ENCODE assay signal across 8 mouse cellular contexts in the genomic region with DNA sequence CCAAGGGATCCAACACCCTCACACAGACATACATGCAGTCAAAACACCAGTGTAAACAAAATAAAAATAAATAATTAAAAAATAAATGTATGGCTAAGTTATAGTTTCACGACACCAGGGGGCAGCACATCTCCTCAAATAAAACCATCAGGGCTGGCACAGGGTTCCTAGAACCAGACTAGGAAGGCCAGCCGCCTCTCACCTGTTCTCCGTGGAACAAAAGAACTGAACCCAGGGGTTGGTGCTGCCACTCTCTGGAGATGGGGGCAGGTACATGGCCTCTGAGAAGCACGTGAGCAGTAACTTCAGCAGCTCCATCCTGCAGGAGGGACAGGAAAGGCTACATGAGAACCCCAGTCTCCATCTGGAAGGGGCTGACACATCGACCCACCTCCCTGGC. TPM values are rescaled to one million over a fixed set of nuclear protein-coding genes. Genes with fewer than 3 reads are reported as not detected.
DNase-seq lines count a peak whose midpoint lies in the region; ATAC-seq and TF ChIP-seq lines count a peak whose summit lies in the region.

No protein-coding gene starts in this region.

- peak; percentile 80 to 83 for DNase-seq in B cell, adult 2 months
- peak; percentile 74 for DNase-seq in T-cell, adult 2 months (ENCODE audit: low spot score)
- DNase-seq in retina, embryonic 14.5 days (ENCODE audit: low spot score): peak; percentile 87
- peak; percentile 49 for DNase-seq in urinary bladder, adult 2 months (ENCODE audit: low spot score)

- ATAC-seq in granulocyte monocyte progenitor cell, adult 5-6 weeks (replicated peaks; ENCODE audit: poor library complexity, severe bottlenecking): peak; percentile 33; the same call in 1 of the 2 replicates
- ATAC-seq in kidney, embryonic 16.5 days (ENCODE audit: low FRiP score, low TSS enrichment): peak; percentile 37; the same call in 1 of the 2 replicates
- peak; percentile 39; the same call in 1 of the 2 replicates for ATAC-seq in lung, embryonic 16.5 days (ENCODE audit: low read depth)

- H3K36me3 ChIP-seq in kidney, embryonic 16.5 days (ENCODE audit: insufficient read depth, low read length): no peaks in the 10 kb centered on the region
- H3K36me3 ChIP-seq in lung, embryonic 16.5 days (ENCODE audit: control insufficient read depth, insufficient read depth, low read length): no peaks in the 10 kb centered on the region

- WGBS in kidney, embryonic 16.5 days: 17% methylated on average over 5 of the region's 5 CpGs
- 12% methylated on average over 5 of the region's 5 CpGs for WGBS in lung, embryonic 16.5 days

- H3K27ac ChIP-seq in cortical plate, adult 2 months (ENCODE audit: insufficient read depth, low read length): no peak overlapping the region
- no peak overlapping the region for H3K27ac ChIP-seq in kidney, embryonic 16.5 days (ENCODE audit: low read length)
- no peak overlapping the region for H3K27ac ChIP-seq in lung, embryonic 16.5 days (ENCODE audit: low read length)

- 0 out of 2 replicates have a peak overlapping the region, but pooled peaks have one; percentile 23 for H3K9ac ChIP-seq in kidney, embryonic 16.5 days (replicated peaks; ENCODE audit: low read length)
- no peak overlapping the region for H3K9ac ChIP-seq in lung, embryonic 16.5 days (ENCODE audit: low read length)

- no peak overlapping the region for H3K4me3 ChIP-seq in cortical plate, adult 2 months (ENCODE audit: insufficient read depth, low read length)
- H3K4me3 ChIP-seq in kidney, embryonic 16.5 days (ENCODE audit: low read length): no peak overlapping the region
- no peak overlapping the region for H3K4me3 ChIP-seq in lung, embryonic 16.5 days (ENCODE audit: low read length)

- no peak overlapping the region for H3K4me2 ChIP-seq in kidney, embryonic 16.5 days (replicated peaks; ENCODE audit: low read depth, low read length)
- no peak overlapping the region for H3K4me2 ChIP-seq in lung, embryonic 16.5 days (ENCODE audit: low read depth, low read length)

- no peaks in the 10 kb centered on the region for H3K9me3 ChIP-seq in kidney, embryonic 16.5 days (ENCODE audit: low read length)
- no peaks in the 10 kb centered on the region for H3K9me3 ChIP-seq in lung, embryonic 16.5 days (ENCODE audit: control insufficient read depth, low read length)

- TF ChIP-seq POLR2A in cortical plate, adult 2 months (IDR thresholded peaks at IDR 0.05; ENCODE audit: extremely low read depth, insufficient read depth, low read length): no peak

- peaks cover 7% of the 10 kb centered on the region for H3K27me3 ChIP-seq in kidney, embryonic 16.5 days (ENCODE audit: insufficient read depth, low read length)
- no peaks in the 10 kb centered on the region; the same call in 1 of the 2 replicates for H3K27me3 ChIP-seq in lung, embryonic 16.5 days (ENCODE audit: control insufficient read depth, insufficient read depth, low read depth, low read length)

- TF ChIP-seq CTCF in cortical plate, adult 2 months (IDR thresholded peaks at IDR 0.05; ENCODE audit: extremely low read depth, insufficient read depth, low read length): peak; percentile 54; the same call in 1 of the 2 replicates

- no peaks in the 10 kb centered on the region for H3K4me1 ChIP-seq in cortical plate, adult 2 months (ENCODE audit: control insufficient read depth, insufficient read depth, low read length)
- H3K4me1 ChIP-seq in kidney, embryonic 16.5 days (ENCODE audit: insufficient read depth, low read length): peaks cover 10% of the 10 kb centered on the region
- H3K4me1 ChIP-seq in lung, embryonic 16.5 days (replicated peaks; ENCODE audit: control insufficient read depth, insufficient read depth, low read length): peaks cover 14% of the 10 kb centered on the region

RNA-seq across cellular contexts. Expression of gene Hid1, which starts 9.1 kb away (rescaled TPM):
- polyA plus RNA-seq in cortical plate, adult 2 months (2012; rRNA removed): 102 and 103 TPM in 2 replicates
- not detected in 2 replicates for total RNA-seq in granulocyte monocyte progenitor cell, adult 5-6 weeks (2014; fragmentation: Nextera tagmentation)
- not detected in 2 replicates for total RNA-seq in granulocyte monocyte progenitor cell, adult 5-6 weeks (2017)
- polyA plus RNA-seq in kidney, embryonic 16.5 days (2015; fragmentation: Nextera tagmentation; extraction: Ambion mirVana): 7.9 and 8.6 TPM in 2 replicates
- 19.1 and 20.2 TPM in 2 replicates for polyA plus RNA-seq in lung, embryonic 16.5 days (2015; fragmentation: Nextera tagmentation; extraction: Ambion mirVana)
- 28.4 and 30.5 TPM in 2 replicates for polyA plus RNA-seq in urinary bladder, adult 2 months (2012; rRNA removed)

RNA-seq across cellular contexts. Expression of gene Cdr2l, which starts 23.2 kb away (rescaled TPM):
- 20.6 and 21.5 TPM in 2 replicates for polyA plus RNA-seq in cortical plate, adult 2 months (2012; rRNA removed)
- total RNA-seq in granulocyte monocyte progenitor cell, adult 5-6 weeks (2014; fragmentation: Nextera tagmentation): 0.68 TPM in 1 of 2 replicates, not detected in the other
- total RNA-seq in granulocyte monocyte progenitor cell, adult 5-6 weeks (2017): 0.67 TPM in 1 of 2 replicates, not detected in the other
- polyA plus RNA-seq in kidney, embryonic 16.5 days (2015; fragmentation: Nextera tagmentation; extraction: Ambion mirVana): 7.9 and 10.2 TPM in 2 replicates
- polyA plus RNA-seq in lung, embryonic 16.5 days (2015; fragmentation: Nextera tagmentation; extraction: Ambion mirVana): 11.5 and 12.0 TPM in 2 replicates
- polyA plus RNA-seq in urinary bladder, adult 2 months (2012; rRNA removed): 10.8 and 11.9 TPM in 2 replicates

RNA-seq across cellular contexts. Expression of gene Otop3, which starts 23.9 kb away (rescaled TPM):
- 0.06 TPM in 1 of 2 replicates, not detected in the other for polyA plus RNA-seq in cortical plate, adult 2 months (2012; rRNA removed)
- total RNA-seq in granulocyte monocyte progenitor cell, adult 5-6 weeks (2014; fragmentation: Nextera tagmentation): not detected in 2 replicates
- not detected in 2 replicates for total RNA-seq in granulocyte monocyte progenitor cell, adult 5-6 weeks (2017)
- not detected in 2 replicates for polyA plus RNA-seq in kidney, embryonic 16.5 days (2015; fragmentation: Nextera tagmentation; extraction: Ambion mirVana)
- not detected in 2 replicates for polyA plus RNA-seq in lung, embryonic 16.5 days (2015; fragmentation: Nextera tagmentation; extraction: Ambion mirVana)
- not detected in 2 replicates for polyA plus RNA-seq in urinary bladder, adult 2 months (2012; rRNA removed)

RNA-seq across cellular contexts. Expression of gene Ush1g, which starts 36.6 kb away (rescaled TPM):
- polyA plus RNA-seq in cortical plate, adult 2 months (2012; rRNA removed): 0.40 and 0.44 TPM in 2 replicates
- total RNA-seq in granulocyte monocyte progenitor cell, adult 5-6 weeks (2014; fragmentation: Nextera tagmentation): not detected in 2 replicates
- total RNA-seq in granulocyte monocyte progenitor cell, adult 5-6 weeks (2017): not detected in 2 replicates
- polyA plus RNA-seq in kidney, embryonic 16.5 days (2015; fragmentation: Nextera tagmentation; extraction: Ambion mirVana): 0.05 TPM in 1 of 2 replicates, not detected in the other
- not detected in 2 replicates for polyA plus RNA-seq in lung, embryonic 16.5 days (2015; fragmentation: Nextera tagmentation; extraction: Ambion mirVana)
- polyA plus RNA-seq in urinary bladder, adult 2 months (2012; rRNA removed): not detected in 2 replicates

RNA-seq across cellular contexts. Expression of gene Mrpl58, which starts 45.1 kb away (rescaled TPM):
- 121 and 124 TPM in 2 replicates for polyA plus RNA-seq in cortical plate, adult 2 months (2012; rRNA removed)
- 73.3 and 77.9 TPM in 2 replicates for total RNA-seq in granulocyte monocyte progenitor cell, adult 5-6 weeks (2014; fragmentation: Nextera tagmentation)
- 91.3 and 109 TPM in 2 replicates for total RNA-seq in granulocyte monocyte progenitor cell, adult 5-6 weeks (2017)
- 195 and 203 TPM in 2 replicates for polyA plus RNA-seq in kidney, embryonic 16.5 days (2015; fragmentation: Nextera tagmentation; extraction: Ambion mirVana)
- polyA plus RNA-seq in lung, embryonic 16.5 days (2015; fragmentation: Nextera tagmentation; extraction: Ambion mirVana): 203 and 205 TPM in 2 replicates
- 89.3 and 89.6 TPM in 2 replicates for polyA plus RNA-seq in urinary bladder, adult 2 months (2012; rRNA removed)
